Mouse (Mus musculus) embryo, embryonic 10 days (tissue): ENCODE results near the gene Ddx60.

Experiments
- DNase-seq: peaks from one replicate; pipeline ENCODE4 v3.0.0-alpha.2; 2015; ENCODE audit warnings: low spot score

Gene Ddx60

DNA sequence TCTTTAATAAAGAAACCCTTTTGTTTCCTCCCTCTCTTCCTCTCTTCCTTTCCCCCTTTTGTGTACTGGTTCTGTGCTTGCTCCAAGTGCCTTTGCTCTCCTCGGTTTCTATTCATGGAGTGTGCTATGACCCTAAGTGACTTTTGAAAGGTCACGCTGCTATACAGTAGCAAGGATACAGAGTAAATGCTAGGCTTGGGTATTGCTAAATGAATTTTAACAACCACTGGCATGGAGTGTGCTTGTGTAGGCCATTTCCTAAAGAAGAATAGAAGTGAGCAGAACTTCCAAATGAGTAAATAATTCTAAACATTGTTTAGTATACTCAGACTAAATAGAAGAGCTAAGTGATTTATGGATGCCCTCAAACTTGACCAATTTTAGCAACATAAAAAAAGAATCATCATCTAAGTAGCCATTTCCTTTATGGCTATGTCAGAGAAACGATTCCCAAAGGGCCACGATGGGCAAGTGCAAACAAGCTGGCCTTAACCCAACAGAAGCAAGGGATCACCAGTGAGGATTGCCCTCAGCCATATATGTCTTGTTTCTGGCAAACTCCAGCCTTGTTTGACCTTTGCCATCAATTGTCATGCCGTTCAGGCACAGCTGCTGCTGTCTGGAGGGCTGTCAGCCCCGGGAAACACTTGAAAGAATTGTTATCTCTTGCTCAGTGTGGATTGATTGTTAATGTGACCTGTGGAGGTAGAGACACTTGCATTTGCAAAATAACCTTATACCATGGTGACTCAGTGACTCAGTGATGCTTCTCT, 58.0 kb downstream of the Ddx60 start:
- DNase-seq = peak; percentile 55

DNA sequence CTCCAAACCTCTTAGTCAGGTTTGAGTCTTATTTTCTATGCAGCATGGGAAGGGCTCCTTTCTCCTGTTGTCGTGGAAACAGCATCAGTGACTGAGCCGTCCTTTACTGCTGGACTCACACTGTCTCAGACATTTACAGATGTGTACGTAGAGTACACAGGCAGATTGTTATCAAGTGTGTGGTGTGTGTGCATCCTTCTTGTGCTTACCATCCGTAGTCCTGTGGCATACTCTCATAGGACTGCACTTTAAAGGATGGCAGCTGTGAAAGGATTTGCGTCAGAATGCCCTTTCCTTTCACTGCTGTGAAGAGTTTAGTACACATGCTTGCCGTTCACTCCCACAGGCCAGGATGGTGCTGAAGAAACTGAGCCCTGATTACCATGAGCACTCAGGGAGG, 61.6 kb downstream of the Ddx60 start:
- peak; percentile 34 for DNase-seq

DNA sequence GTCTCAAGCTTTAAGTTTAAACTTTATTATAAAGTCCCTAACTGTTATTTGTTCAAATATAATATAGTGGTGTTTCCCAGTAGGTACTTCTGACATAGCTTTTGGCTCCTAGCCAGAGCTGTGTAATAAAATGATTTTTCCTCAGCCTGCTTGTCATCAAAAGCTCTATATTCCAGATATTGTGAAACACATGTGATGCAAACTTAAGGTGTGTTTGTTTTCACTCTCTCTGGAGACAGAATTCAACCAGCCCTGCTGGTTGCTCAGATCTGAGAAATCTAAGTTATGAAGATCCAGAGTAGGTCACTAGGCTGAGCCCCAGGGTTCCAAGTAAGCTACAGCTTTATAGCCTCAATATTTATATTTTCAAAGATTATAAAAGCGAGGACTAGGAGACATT, 64.9 kb downstream of the Ddx60 start:
- no peak for DNase-seq

DNA sequence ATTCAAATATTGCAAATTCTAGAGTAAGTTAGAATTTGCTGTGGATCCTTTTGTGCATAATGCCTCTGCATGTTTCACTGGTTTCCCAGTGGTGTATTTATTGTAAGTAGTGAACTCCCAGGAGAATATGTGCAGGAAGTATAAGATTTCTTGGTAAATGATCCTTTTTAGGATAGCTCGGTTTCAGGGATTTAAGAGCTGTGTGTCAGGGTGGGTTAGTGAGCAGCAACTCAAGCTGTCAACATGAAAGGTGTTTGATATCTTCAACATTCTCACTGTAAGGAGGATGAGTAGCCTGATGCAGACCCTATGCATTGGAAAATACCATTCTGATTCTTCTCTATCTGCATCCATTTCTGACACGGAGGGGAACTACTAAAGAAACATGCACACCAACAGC, 69.2 kb downstream of the Ddx60 start:
- DNase-seq = no peak

DNA sequence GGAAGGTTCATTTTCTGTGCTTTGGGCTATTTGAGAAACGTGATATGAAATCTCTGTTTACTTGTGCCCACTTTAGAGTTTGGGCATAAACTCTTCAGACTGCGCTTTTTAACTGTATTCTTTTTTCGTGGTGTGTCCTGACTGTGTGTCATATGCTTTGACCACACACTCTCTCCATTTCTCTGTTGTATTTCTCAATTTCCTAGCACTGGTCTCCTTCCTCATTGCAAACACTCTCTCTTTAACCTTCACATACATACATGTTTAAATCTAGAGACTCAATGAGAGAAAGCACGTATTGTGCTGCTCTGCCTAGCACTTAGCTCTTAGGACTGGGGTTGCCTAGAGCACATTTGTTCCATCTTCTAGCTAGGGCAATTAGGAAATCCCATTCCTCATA, 86.3 kb downstream of the Ddx60 start:
- DNase-seq = no peak

DNA sequence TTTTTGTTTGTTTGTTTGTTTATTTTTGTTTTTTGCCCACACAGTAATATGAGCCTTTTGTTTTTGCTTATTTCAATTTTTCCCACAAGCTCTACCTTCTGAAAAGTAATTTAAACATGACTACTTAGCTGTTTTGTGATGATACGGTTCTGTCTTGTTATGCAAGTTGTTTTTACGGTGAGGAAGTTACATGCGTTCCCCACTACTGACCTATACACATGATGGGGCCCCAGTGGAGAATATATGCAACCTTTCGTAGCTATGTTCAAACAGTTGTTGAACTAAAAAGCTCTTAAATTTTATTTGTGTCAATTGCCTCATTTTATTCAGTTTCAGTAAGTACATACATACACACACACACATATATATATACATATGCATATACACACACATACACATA, 86.7 kb downstream of the Ddx60 start:
- no peak for DNase-seq

DNA sequence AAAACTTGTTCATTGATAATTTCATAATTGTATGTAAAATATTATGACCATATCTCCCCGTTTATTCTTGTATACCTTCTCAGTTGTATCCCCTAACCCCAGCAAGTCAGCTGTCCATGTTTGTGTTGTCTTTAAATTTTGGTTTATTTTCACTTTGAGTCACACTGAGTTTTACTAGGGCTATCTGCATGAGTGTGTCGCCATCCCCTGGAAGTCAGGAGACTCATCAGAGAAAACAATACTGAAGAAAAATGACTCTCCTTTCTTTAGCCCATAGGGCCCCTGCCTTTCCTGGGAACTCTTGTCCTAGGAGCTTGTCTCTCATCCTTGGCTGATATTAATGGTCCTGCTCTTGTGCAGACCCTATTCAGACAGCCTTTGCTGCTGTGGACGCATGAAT, 106.5 kb downstream of the Ddx60 start:
- no peak for DNase-seq

DNA sequence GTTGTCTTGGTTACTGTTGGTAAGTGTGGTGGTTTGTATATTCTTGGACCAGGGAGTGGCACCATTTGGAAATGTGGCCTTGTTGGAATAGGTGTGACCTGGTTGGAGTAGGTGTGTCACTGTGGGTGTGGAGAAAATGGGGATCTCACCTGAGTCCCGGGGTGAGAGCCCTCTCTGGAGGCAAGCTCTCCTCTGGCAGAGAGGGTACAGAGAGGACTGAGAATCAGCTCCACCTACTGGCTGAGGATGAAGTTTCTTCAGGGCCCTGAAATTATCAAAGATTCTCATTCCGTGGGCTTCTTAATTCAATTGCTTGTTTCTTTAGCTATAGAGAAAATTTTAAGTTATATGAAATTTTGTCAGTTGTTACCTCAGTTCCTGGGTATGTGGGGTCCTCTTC, 118.9 kb downstream of the Ddx60 start:
- peak; percentile 21 for DNase-seq

DNA sequence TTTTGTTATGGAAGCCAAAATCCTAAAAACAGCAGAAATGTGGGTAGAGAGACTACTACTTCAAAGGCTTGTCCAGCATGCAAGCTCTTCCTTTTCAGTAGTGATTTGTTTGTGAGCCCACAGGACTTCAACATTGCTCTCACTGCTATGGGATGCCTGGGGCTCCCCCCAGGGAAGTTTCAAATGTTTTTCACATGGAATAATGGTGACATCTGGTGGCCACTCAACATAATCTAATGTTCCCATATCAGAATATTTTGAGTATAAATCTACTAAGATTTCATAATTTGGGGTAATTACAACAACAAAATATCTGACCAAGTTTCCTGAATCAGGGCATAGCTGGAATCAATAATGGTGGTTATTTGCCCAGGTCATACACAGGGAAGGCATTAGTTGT, 132.5 kb downstream of the Ddx60 start:
- DNase-seq = peak; percentile 4

DNA sequence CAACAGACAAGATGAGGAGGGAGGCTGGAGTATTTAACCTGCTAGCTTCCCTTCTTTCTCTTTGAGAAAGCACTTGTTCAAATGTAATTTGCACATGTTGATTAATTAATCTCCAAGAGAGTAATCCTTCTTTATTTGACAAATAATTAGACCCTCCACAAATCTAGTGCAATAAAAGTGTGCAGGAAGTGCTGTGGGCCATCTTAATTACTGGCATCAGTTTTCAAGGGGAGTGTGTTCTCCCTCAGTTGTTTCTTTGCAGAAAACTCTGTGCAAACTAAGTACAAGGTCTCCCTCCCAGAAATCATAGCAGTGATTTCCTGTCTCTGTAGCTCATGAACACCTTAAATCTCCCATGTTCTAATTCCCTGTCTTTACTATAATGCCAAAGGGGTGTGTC, 140.4 kb downstream of the Ddx60 start:
- DNase-seq = no peak

DNA sequence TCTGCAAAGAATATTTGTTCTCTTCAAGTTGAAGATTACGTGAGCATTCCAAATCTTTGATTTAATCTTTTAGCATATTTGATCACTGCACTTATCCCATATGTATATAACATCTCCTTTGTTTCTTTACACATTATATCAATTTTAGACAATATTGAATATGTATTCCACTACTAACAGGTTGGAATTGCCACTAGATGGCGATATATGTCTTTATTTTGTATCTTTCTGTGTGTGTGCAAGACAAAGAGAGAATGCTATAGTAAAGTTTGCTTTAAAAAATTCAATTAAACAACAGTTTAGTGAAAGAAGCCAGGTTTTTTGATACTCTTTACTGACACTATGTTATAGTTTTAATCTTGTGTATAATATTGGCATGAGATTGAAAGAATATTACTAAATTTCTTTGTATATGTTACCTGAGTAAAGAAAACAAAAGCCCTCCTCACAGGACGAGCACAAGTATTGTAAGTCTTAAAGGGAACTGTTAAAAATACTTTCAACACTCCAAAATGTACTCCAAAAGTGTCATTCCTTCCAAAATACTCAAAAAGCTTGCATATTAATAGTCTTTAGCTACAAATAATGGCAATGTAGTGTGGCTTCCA, 152.4 kb downstream of the Ddx60 start:
- peak; percentile 72 for DNase-seq

DNA sequence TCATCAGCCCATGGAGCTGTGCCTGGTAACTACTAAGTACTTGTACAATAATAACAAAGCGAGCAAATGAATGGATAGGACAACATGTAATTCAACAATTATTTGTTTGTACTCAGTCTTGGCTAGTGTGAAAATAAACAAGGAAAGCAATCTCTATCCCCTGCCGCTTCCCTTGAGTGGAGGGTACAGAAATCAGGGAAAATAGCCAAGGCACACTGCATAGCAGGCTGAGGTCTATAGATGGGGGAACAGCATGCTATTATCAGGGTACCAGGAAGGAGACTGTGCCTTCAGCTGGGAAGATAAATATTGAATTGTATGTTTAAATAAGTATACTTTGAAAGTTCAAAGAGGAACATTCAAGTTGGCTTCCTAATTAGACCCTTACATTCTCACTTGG, 153.9 kb downstream of the Ddx60 start:
- DNase-seq = no peak
